Mouse (Mus musculus) C2C12 (cell line): ENCODE results near the gene Grip1. TPM values are rescaled to one million over a fixed set of nuclear protein-coding genes. Genes with fewer than 3 reads are reported as not detected.
A peak's percentile ranks its signal among the peaks of the same experiment; 100 is the strongest.

Experiments used
- H3K27me3 ChIP-seq: one replicate; pipeline ENCODE4 v1.6.1; 2011; ENCODE audit not compliant: control insufficient read depth, insufficient read depth, insufficient read length
- H3K36me3 ChIP-seq: one replicate; pipeline ENCODE4 v1.6.1; 2011; ENCODE audit not compliant: control insufficient read depth, insufficient read depth
- H3K4me3 ChIP-seq: one replicate; pipeline ENCODE4 v1.5.1; 2011; ENCODE audit warnings: mild to moderate bottlenecking, control low read depth; ENCODE audit not compliant: poor library complexity, insufficient read depth, severe bottlenecking
- H3K79me2 ChIP-seq: one replicate; pipeline ENCODE4 v1.6.1; 2011; ENCODE audit not compliant: control insufficient read depth, insufficient read depth
- H3K79me3 ChIP-seq: one replicate; pipeline ENCODE4 v1.6.1; 2011; ENCODE audit warnings: low read depth, control low read depth
- H3ac ChIP-seq: one replicate; pipeline ENCODE3; 2011; ENCODE audit warnings: low read depth; ENCODE audit not compliant: control insufficient read depth, insufficient read length
- CEBPB ChIP-seq: IDR thresholded peaks from one replicate; pipeline ENCODE4 v1.6.1; 2011; ENCODE audit warnings: low read depth, mild to moderate bottlenecking, control low read depth, moderate library complexity
- CTCF ChIP-seq: IDR thresholded peaks from one replicate; pipeline ENCODE4 v1.5.1; 2011; ENCODE audit not compliant: control insufficient read depth, insufficient read depth, insufficient read length
- FOSL1 ChIP-seq: IDR thresholded peaks from one replicate; pipeline ENCODE4 v1.8.0; 2011; ENCODE audit warnings: mild to moderate bottlenecking, low read length; ENCODE audit not compliant: poor library complexity, insufficient read depth, severe bottlenecking
- MAX ChIP-seq: IDR thresholded peaks from one replicate; pipeline ENCODE4 v1.6.1; 2011; ENCODE audit warnings: mild to moderate bottlenecking, control low read depth
- MYOD1 ChIP-seq: IDR thresholded peaks from one replicate; pipeline ENCODE4 v1.6.1; 2011; ENCODE audit warnings: low read depth; ENCODE audit not compliant: control insufficient read depth, insufficient read length
- MYOG ChIP-seq: IDR thresholded peaks from one replicate; pipeline ENCODE4 v1.6.1; 2011; ENCODE audit not compliant: control insufficient read depth, insufficient read length; ENCODE audit errors: extremely low read depth
- USF1 ChIP-seq: IDR thresholded peaks from one replicate; pipeline ENCODE4 v1.6.1; 2011; ENCODE audit warnings: low read depth, mild to moderate bottlenecking, control low read depth, moderate library complexity
- polyA plus RNA-seq: library from polyadenylated mRNA; unstranded; fragments of >200 nt; fragmentation: generic; extraction: Trizol; gene quantifications from one replicate; pipeline ENCODE4 v1.2.1, GENCODE M21; 2012; ENCODE audit warnings: missing spikeins

Gene Grip1
- polyA plus RNA-seq, 1 experiment: 0.02 TPM

GRCm38 (mm10) chr10:119868995-119869579 lies 415.5 kb downstream of the Grip1 start:
- Histone ChIP-seq H3K27me3 (no peaks in the 10 kb centered on the region), H3K79me2 (no peaks in the 10 kb centered on the region), H3K79me3 (no peaks in the 10 kb centered on the region), H3ac (no peak overlapping the region), H3K36me3 (no peaks in the 10 kb centered on the region), H3K4me3 (no peak overlapping the region)
- TF ChIP-seq USF1 (no peak), MAX (no peak), MYOG (no peak), CTCF (no peak), MYOD1 (no peak), CEBPB (no peak), FOSL1 (no peak)

- TF ChIP-seq CTCF: no peak
- peak; percentile 74 for TF ChIP-seq FOSL1
- TF ChIP-seq MYOD1: no peak
- no peak for TF ChIP-seq MYOG
- peak; percentile 27 for TF ChIP-seq CEBPB
- no peak for TF ChIP-seq USF1
- H3ac ChIP-seq: no peak overlapping the region
- no peaks in the 10 kb centered on the region for H3K36me3 ChIP-seq
- no peaks in the 10 kb centered on the region for H3K79me2 ChIP-seq
- no peaks in the 10 kb centered on the region for H3K79me3 ChIP-seq
- no peak overlapping the region for H3K4me3 ChIP-seq
- no peaks in the 10 kb centered on the region for H3K27me3 ChIP-seq
These were observed 423.1 kb downstream of the Grip1 start for GRCm38 (mm10) chr10:119876721-119877120.

GRCm38 (mm10) chr10:119878331-119878730 lies 424.7 kb downstream of the Grip1 start:
- Histone ChIP-seq H3K36me3 (no peaks in the 10 kb centered on the region), H3K79me2 (no peaks in the 10 kb centered on the region), H3K4me3 (no peak overlapping the region), H3ac (no peak overlapping the region), H3K27me3 (no peaks in the 10 kb centered on the region), H3K79me3 (no peaks in the 10 kb centered on the region)
- no peak for TF ChIP-seq CEBPB
- no peak for TF ChIP-seq FOSL1
- no peak for TF ChIP-seq CTCF
- TF ChIP-seq MYOG: no peak
- no peak for TF ChIP-seq USF1
- TF ChIP-seq MAX: no peak
- no peak for TF ChIP-seq MYOD1

- no peaks in the 10 kb centered on the region for H3K79me2 ChIP-seq
- no peak for TF ChIP-seq MYOD1
- no peak for TF ChIP-seq MYOG
- TF ChIP-seq USF1: no peak
- no peak for TF ChIP-seq FOSL1
- no peak for TF ChIP-seq MAX
- no peak for TF ChIP-seq CEBPB
- TF ChIP-seq CTCF: no peak
- no peaks in the 10 kb centered on the region for H3K79me3 ChIP-seq
- H3ac ChIP-seq: no peak overlapping the region
- H3K27me3 ChIP-seq: no peaks in the 10 kb centered on the region
- H3K4me3 ChIP-seq: no peak overlapping the region
- H3K36me3 ChIP-seq: no peaks in the 10 kb centered on the region
These were observed 431.0 kb downstream of the Grip1 start for GRCm38 (mm10) chr10:119884591-119884990.

- no peak overlapping the region for H3K4me3 ChIP-seq
- no peak overlapping the region for H3ac ChIP-seq
- no peaks in the 10 kb centered on the region for H3K79me3 ChIP-seq
- H3K27me3 ChIP-seq: no peaks in the 10 kb centered on the region
- no peak for TF ChIP-seq USF1
- no peaks in the 10 kb centered on the region for H3K79me2 ChIP-seq
- H3K36me3 ChIP-seq: no peaks in the 10 kb centered on the region
These were observed 431.9 kb downstream of the Grip1 start for GRCm38 (mm10) chr10:119885563-119885962.

GRCm38 (mm10) chr10:119886681-119887080 lies 433.1 kb downstream of the Grip1 start:
- Histone ChIP-seq H3K4me3 (no peak overlapping the region), H3K27me3 (no peaks in the 10 kb centered on the region), H3K79me3 (no peaks in the 10 kb centered on the region), H3K36me3 (no peaks in the 10 kb centered on the region), H3ac (no peak overlapping the region), H3K79me2 (no peaks in the 10 kb centered on the region)
- TF ChIP-seq MYOD1: no peak
- no peak for TF ChIP-seq CTCF
- TF ChIP-seq FOSL1: no peak
- TF ChIP-seq MAX: no peak
- no peak for TF ChIP-seq USF1
- no peak for TF ChIP-seq MYOG
- TF ChIP-seq CEBPB: no peak
